Mouse (Mus musculus) kidney, adult 2 months (tissue): Measurements from ENCODE around the gene Rrbp1. TPM values are rescaled to one million over a fixed set of nuclear protein-coding genes. Genes with fewer than 3 reads are reported as not detected.

Source experiments
- DNase-seq: peaks from one replicate; pipeline ENCODE4 v3.0.0; 2021
- H3K27ac ChIP-seq: fragments of 200-500 bp; 2 replicates; pipeline ENCODE4 v1.5.1; 2012; ENCODE audit warnings: low read depth, low read length, control low read depth, inconsistent platforms; ENCODE audit not compliant: insufficient read depth
- H3K27me3 ChIP-seq: fragments of 200-500 bp; replicated peaks from 2 replicates; pipeline ENCODE4 v1.6.1; 2012; ENCODE audit warnings: mild to moderate bottlenecking, moderate library complexity, low read length, inconsistent platforms; ENCODE audit not compliant: control insufficient read depth, insufficient read depth
- H3K36me3 ChIP-seq: fragments of 200-500 bp; 2 replicates; pipeline ENCODE4 v1.6.1; 2012; ENCODE audit warnings: mild to moderate bottlenecking, moderate library complexity, low read length, inconsistent platforms; ENCODE audit not compliant: control insufficient read depth, insufficient read depth
- H3K4me1 ChIP-seq: fragments of 200-500 bp; 2 replicates; pipeline ENCODE4 v1.6.1; 2011; ENCODE audit warnings: low read length; ENCODE audit not compliant: control insufficient read depth, insufficient read depth
- H3K4me3 ChIP-seq: fragments of 200-500 bp; 2 replicates; pipeline ENCODE4 v1.5.1; 2011; ENCODE audit warnings: mild to moderate bottlenecking, low read depth, low read length, control low read depth; ENCODE audit not compliant: insufficient read depth
- CTCF ChIP-seq: fragments of 200-500 bp; conservative IDR thresholded peaks from 2 replicates; pipeline ENCODE4 v1.5.1; 2011; ENCODE audit warnings: low read depth, mild to moderate bottlenecking, control low read depth, low read length, moderate library complexity, mixed read lengths; ENCODE audit not compliant: insufficient read depth, insufficient read length
- POLR2A ChIP-seq: fragments of 200-500 bp; IDR thresholded peaks from one replicate; pipeline ENCODE4 v1.6.1; 2011; ENCODE audit warnings: low read depth, low read length, control low read depth
- WGBS: fragments of 180-500 bp; shearing (Covaris S2); methylation state at CpG from one replicate; pipeline ENCODE4 v1.1.7; 2018; 5-methylcytosine and 5-hydroxymethylcytosine counted together
- polyA plus RNA-seq: library from polyadenylated mRNA; depleted of rRNA; stranded (reverse); fragments of >200 nt; gene quantifications from 2 replicates; pipeline ENCODE4 v1.2.3, GENCODE M21; 2012; rRNA removed

The Rrbp1 gene
- polyA plus RNA-seq, 1 experiment: 69.2 TPM

- DNase-seq: peak; percentile 61
Observed at GRCm38 (mm10) chr2:143903376-143904045, 107.6 kb downstream of the Rrbp1 start.

GRCm38 (mm10) chr2:143900821-143901351 is 110.2 kb downstream of the Rrbp1 start:
- H3K27ac ChIP-seq: no peak overlapping the region
- WGBS: 68% methylated on average over 5 of the region's 5 CpGs
- peaks cover 7% of the 10 kb centered on the region for H3K4me1 ChIP-seq
- no peaks in the 10 kb centered on the region for H3K36me3 ChIP-seq
- no peak overlapping the region for H3K4me3 ChIP-seq
- H3K27me3 ChIP-seq: no peaks in the 10 kb centered on the region
- no peak for DNase-seq
- TF ChIP-seq CTCF (no peak), POLR2A (no peak)

More at GRCm38 (mm10) chr2:143903376-143904045, 107.6 kb downstream of the Rrbp1 start:
- Histone ChIP-seq H3K27ac (peak overlapping the region; percentile 19), H3K4me3 (no peak overlapping the region), H3K36me3 (no peaks in the 10 kb centered on the region), H3K27me3 (no peaks in the 10 kb centered on the region), H3K4me1 (peaks cover 7% of the 10 kb centered on the region)
- TF ChIP-seq POLR2A (no peak), CTCF (no peak)
- WGBS: 40% methylated on average over 9 of the region's 9 CpGs

DNA sequence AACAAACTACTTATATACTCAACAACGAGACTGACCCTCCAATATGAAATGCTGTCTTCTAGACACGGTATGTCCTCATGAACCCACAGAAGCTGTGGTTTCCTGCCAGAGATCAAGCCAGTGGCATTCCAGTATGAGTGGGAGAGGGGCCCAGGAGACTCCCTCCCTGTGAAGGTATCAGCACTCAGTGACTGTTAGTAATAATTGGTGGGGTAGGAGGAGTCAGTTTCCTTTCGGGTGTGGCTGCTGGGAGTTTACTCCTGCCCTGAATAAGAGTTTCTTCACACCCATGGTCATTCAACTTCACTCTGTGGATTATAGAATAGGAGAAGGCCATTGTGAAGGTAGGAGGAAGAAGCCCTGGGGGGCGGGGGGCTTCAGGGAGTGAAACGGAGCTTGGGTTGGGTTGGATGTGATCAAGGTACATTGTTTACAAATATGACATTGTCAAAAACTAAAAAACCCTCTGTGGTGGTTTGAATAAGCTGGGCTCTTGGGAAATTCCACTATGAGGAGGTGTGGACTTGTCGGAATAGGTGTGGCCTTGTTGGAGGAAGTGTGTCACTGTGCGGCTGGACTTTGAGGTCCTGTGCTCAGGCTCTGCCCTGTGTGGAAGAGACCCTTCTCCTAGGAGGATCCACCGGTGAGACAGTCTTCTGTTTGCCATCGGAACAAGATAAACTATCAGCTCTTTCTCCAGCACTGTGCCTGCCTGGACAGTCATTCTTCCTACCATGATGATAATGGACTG is 111.4 kb downstream of the Rrbp1 start:
- DNase-seq: no peak
- H3K4me1 ChIP-seq: peaks cover 7% of the 10 kb centered on the region
- no peaks in the 10 kb centered on the region for H3K27me3 ChIP-seq
- H3K36me3 ChIP-seq: no peaks in the 10 kb centered on the region
- 86% methylated on average over 9 of the region's 9 CpGs for WGBS
- no peak overlapping the region for H3K4me3 ChIP-seq
- TF ChIP-seq CTCF: no peak
- no peak for TF ChIP-seq POLR2A
- no peak overlapping the region for H3K27ac ChIP-seq

Other genes with a start within 250 kb of the Rrbp1 start
- 0.35 and 0.36 TPM in 2 replicates for gene Bfsp1, start 148.1 kb downstream of the Rrbp1 start, polyA plus RNA-seq
- gene Dstn, start 95.9 kb downstream of the Rrbp1 start, polyA plus RNA-seq: 46.9 and 73.0 TPM in 2 replicates
- not detected in 2 replicates for gene Banf2, start 21.8 kb upstream of the Rrbp1 start, polyA plus RNA-seq